Mouse (Mus musculus): ENCODE results near the gene Cacna1b. TPM values are rescaled to one million over a fixed set of nuclear protein-coding genes. Genes with fewer than 3 reads are reported as not detected.

Cacna1b gene
- polyA plus RNA-seq, 1 experiment from 2014 or later: 0.34 TPM

DNA sequence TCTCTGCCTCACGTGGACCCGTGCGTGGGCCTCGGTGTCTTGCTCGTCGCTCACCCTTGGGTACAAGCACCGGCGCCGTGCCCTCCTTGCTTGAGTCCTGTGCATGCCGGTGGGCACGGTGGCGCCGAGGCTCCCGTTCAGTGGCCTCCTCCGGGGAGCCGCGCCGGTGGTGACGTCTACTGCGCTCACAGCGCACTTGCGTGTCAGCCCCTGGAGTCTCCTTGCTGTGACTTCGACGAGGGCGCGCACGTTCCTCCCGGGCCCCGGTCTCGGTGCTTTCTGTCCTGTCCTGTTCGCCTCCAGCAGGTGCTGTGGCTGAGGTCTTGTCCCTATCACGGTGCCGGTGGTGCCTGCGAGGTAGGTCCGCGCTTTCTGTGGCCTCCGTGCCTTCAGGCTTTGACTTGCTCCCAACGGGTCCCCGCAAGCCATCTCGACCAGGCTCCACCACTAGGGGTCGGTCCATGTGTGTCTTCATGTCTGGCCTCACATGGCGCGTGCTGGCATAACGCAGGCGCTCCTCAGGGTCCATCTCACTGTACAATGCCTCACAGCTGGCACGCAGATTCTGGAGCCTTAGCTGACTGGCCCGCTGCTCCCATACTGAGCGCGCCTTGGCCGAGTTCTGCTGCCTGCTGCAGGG, 83.8 kb downstream of the Cacna1b start:
- Histone ChIP-seq H3K27ac (ENCODE audit: low read depth) (no peak overlapping the region), H3K4me1 (ENCODE audit: insufficient read depth) (no peaks in the 10 kb centered on the region), H3K9me3 (ENCODE audit: low read length) (no peaks in the 10 kb centered on the region), H3K36me3 (replicated peaks; ENCODE audit: insufficient read depth, low read length) (no peaks in the 10 kb centered on the region), H3K27me3 (ENCODE audit: insufficient read depth, low read length) (peaks cover 9% of the 10 kb centered on the region; the same call in 1 of the 2 replicates), H3K4me2 (ENCODE audit: low read depth, low read length) (peak overlapping the region; percentile 26; the same call in 1 of the 2 replicates), H3K4me3 (ENCODE audit: low read depth, low read length) (no peak overlapping the region), H3K9ac (replicated peaks) (no peak overlapping the region)
- ATAC-seq (0 out of 2 replicates have a peak, but pooled peaks have one; percentile 12), DNase-seq (peak; percentile 56)
- 27% methylated on average over 50 of the region's 50 CpGs for WGBS (ENCODE audit: insufficient replicate concordance)
- TF ChIP-seq CTCF (IDR thresholded peaks at IDR 0.05; ENCODE audit: low read depth) (peak; percentile 62), EP300 (IDR thresholded peaks at IDR 0.05; ENCODE audit: low read depth) (no peak)

DNA sequence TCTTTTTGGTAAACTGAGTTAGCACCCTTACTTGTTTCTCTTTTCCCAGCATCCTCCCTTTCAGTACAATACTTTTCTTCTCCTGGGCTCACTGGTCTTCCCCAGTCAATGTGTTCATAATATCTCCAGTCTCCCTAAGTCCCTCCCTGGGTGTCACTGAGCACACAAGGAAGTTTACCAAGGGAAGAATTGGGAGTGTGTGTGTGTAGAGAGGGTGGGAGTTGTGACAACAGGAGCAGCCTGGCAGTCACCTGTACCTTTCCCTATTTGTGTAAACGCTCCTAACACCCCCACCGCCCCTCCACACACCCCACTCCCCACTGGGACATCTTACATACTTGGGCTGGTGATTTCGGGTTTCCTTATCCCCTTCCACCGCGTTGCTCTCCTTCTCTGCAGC, 84.4 kb downstream of the Cacna1b start:
- Histone ChIP-seq H3K4me3 (ENCODE audit: low read depth, low read length) (no peak overlapping the region), H3K4me1 (ENCODE audit: insufficient read depth) (no peaks in the 10 kb centered on the region), H3K4me2 (ENCODE audit: low read depth, low read length) (no peak overlapping the region), H3K27ac (ENCODE audit: low read depth) (no peak overlapping the region), H3K36me3 (replicated peaks; ENCODE audit: insufficient read depth, low read length) (no peaks in the 10 kb centered on the region), H3K9ac (replicated peaks) (no peak overlapping the region), H3K27me3 (ENCODE audit: insufficient read depth, low read length) (peaks cover 9% of the 10 kb centered on the region; the same call in 1 of the 2 replicates), H3K9me3 (ENCODE audit: low read length) (no peaks in the 10 kb centered on the region)
- TF ChIP-seq CTCF (IDR thresholded peaks at IDR 0.05; ENCODE audit: low read depth): no peak
- no peak for TF ChIP-seq EP300 (IDR thresholded peaks at IDR 0.05; ENCODE audit: low read depth)
- 56% methylated on average over 5 of the region's 5 CpGs for WGBS (ENCODE audit: insufficient replicate concordance)
- no peak for DNase-seq
- no peak for ATAC-seq

DNA sequence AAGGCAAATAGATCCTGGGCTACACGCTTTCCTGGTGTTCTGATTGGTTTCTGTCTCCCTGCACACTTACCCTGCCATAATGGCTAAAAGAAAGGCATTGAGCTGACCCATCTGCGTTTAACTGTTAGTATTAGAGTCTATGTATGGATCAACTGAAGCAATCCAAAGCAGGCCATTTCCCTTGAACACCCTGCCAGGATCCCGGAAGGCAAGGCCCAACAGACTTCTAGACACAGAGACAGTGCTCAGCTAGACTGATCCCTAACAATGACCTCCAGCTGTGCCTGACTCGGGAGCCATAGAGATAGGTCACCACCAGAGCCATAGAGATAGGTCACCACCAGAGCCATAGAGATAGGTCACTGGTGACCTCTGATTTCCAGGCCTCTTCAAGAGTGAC, 84.8 kb downstream of the Cacna1b start:
- no peak for TF ChIP-seq EP300 (IDR thresholded peaks at IDR 0.05; ENCODE audit: low read depth)
- no peak for TF ChIP-seq CTCF (IDR thresholded peaks at IDR 0.05; ENCODE audit: low read depth)
- ATAC-seq: no peak

DNA sequence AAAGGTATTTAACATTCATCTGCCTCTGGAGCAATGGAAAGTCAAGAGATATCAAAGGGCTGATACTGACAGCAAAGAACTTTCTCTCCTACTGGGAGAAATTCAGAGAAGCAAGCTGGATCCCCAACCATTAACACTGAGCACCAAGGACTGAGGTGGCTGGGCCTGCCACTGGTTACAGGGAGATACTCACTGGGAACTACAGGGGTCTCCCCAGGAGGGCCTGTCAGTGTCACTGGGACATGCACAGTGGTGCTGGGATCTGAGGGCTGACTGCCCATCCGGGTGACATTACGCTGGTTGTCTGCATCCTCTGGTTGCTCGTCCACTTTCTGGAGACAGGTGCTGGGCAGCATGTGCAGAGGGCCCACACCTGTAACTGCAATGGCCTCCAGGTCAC, 85.3 kb downstream of the Cacna1b start:
- DNase-seq: no peak
- no peaks in the 10 kb centered on the region for H3K9me3 ChIP-seq (ENCODE audit: low read length)
- 77% methylated on average over 3 of the region's 3 CpGs for WGBS (ENCODE audit: insufficient replicate concordance)
- peaks cover 9% of the 10 kb centered on the region; the same call in 1 of the 2 replicates for H3K27me3 ChIP-seq (ENCODE audit: insufficient read depth, low read length)
- H3K4me2 ChIP-seq (ENCODE audit: low read depth, low read length): no peak overlapping the region
- H3K36me3 ChIP-seq (replicated peaks; ENCODE audit: insufficient read depth, low read length): no peaks in the 10 kb centered on the region
- H3K4me3 ChIP-seq (ENCODE audit: low read depth, low read length): no peak overlapping the region
- no peak for ATAC-seq
- no peak overlapping the region for H3K9ac ChIP-seq (replicated peaks)
- H3K27ac ChIP-seq (ENCODE audit: low read depth): no peak overlapping the region
- no peaks in the 10 kb centered on the region for H3K4me1 ChIP-seq (ENCODE audit: insufficient read depth)
- TF ChIP-seq CTCF (IDR thresholded peaks at IDR 0.05; ENCODE audit: low read depth) (no peak), EP300 (IDR thresholded peaks at IDR 0.05; ENCODE audit: low read depth) (no peak)

More for the DNA sequence above, 84.8 kb downstream of the Cacna1b start:
- Histone ChIP-seq H3K27me3 (ENCODE audit: insufficient read depth, low read length) (peaks cover 9% of the 10 kb centered on the region; the same call in 1 of the 2 replicates), H3K36me3 (replicated peaks; ENCODE audit: insufficient read depth, low read length) (no peaks in the 10 kb centered on the region), H3K27ac (ENCODE audit: low read depth) (no peak overlapping the region), H3K9me3 (ENCODE audit: low read length) (no peaks in the 10 kb centered on the region), H3K4me2 (ENCODE audit: low read depth, low read length) (no peak overlapping the region), H3K4me1 (ENCODE audit: insufficient read depth) (no peaks in the 10 kb centered on the region), H3K9ac (replicated peaks) (no peak overlapping the region), H3K4me3 (ENCODE audit: low read depth, low read length) (no peak overlapping the region)
- DNase-seq: no peak
- WGBS (ENCODE audit: insufficient replicate concordance): 62% methylated on average over 4 of the region's 4 CpGs

DNA sequence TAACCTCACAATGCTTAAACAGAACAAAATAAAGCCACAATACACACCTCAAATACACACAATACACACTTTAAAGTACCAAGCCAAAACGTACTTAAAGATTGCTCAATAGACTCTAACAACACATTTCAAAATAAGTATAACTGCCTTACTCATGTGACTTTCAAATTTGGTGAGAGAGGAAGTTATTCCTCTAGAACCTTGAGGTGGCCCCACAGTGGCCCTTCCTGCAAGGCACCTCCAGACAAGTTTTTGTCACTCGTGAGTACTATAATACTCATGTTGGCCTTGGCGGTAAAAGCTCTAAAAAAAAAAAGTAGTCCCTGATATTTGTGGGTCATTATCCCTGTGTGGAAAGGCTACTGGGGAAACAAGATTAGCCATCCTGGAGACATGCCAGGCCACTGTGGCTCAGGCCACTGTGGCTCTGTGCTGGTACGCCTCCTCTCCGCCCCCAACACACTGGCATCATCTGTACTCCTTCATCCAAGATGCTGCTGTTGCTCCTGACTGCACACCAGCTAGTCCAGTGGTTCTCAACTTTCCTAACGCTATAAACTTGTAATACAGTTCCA, 88.4 kb downstream of the Cacna1b start:
- DNase-seq: no peak
- ATAC-seq: no peak
- TF ChIP-seq EP300 (IDR thresholded peaks at IDR 0.05; ENCODE audit: low read depth) (no peak), CTCF (IDR thresholded peaks at IDR 0.05; ENCODE audit: low read depth) (no peak)
- WGBS (ENCODE audit: insufficient replicate concordance): 63% methylated on average over 6 of the region's 6 CpGs
- H3K4me2 ChIP-seq (ENCODE audit: low read depth, low read length): no peak overlapping the region
- no peak overlapping the region for H3K4me3 ChIP-seq (ENCODE audit: low read depth, low read length)
- peaks cover 6% of the 10 kb centered on the region; the same call in 1 of the 2 replicates for H3K27me3 ChIP-seq (ENCODE audit: insufficient read depth, low read length)
- no peaks in the 10 kb centered on the region for H3K4me1 ChIP-seq (ENCODE audit: insufficient read depth)
- H3K27ac ChIP-seq (ENCODE audit: low read depth): no peak overlapping the region
- no peaks in the 10 kb centered on the region for H3K9me3 ChIP-seq (ENCODE audit: low read length)
- no peaks in the 10 kb centered on the region for H3K36me3 ChIP-seq (replicated peaks; ENCODE audit: insufficient read depth, low read length)
- H3K9ac ChIP-seq (replicated peaks): no peak overlapping the region

DNA sequence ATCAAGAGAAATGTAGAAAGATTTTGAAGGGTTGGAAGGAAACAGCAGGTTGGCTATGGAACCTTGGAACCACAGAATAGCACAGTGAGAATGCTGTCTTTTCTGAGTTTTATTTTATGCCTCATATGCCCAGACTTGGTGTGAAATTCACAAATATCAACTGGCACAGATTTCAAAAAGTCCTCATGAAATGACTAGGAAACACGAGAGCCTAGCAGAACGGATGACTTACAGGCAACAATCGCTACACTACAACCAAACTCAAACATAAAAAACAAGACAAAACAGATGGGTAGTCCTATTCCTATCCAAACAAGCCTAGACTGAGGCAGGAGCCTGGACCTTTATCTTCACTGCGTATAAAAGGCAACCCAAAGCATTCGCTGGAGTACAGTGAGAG, 94.4 kb downstream of the Cacna1b start:
- no peak overlapping the region for H3K27ac ChIP-seq (ENCODE audit: low read depth)
- no peak for TF ChIP-seq EP300 (IDR thresholded peaks at IDR 0.05; ENCODE audit: low read depth)
- no peak overlapping the region for H3K4me2 ChIP-seq (ENCODE audit: low read depth, low read length)
- no peak overlapping the region for H3K4me3 ChIP-seq (ENCODE audit: low read depth, low read length)
- no peaks in the 10 kb centered on the region for H3K36me3 ChIP-seq (replicated peaks; ENCODE audit: insufficient read depth, low read length)
- H3K9ac ChIP-seq (replicated peaks): no peak overlapping the region
- H3K9me3 ChIP-seq (ENCODE audit: low read length): no peaks in the 10 kb centered on the region
- H3K27me3 ChIP-seq (ENCODE audit: insufficient read depth, low read length): no peaks in the 10 kb centered on the region
- DNase-seq: no peak
- no peaks in the 10 kb centered on the region for H3K4me1 ChIP-seq (ENCODE audit: insufficient read depth)
- 83% methylated on average over 5 of the region's 5 CpGs for WGBS (ENCODE audit: insufficient replicate concordance)
- ATAC-seq: no peak

Measured in liver, postnatal 0 days (tissue).